Comparison of ENCODE assay signal across 8 mouse cellular contexts in the genomic region with DNA sequence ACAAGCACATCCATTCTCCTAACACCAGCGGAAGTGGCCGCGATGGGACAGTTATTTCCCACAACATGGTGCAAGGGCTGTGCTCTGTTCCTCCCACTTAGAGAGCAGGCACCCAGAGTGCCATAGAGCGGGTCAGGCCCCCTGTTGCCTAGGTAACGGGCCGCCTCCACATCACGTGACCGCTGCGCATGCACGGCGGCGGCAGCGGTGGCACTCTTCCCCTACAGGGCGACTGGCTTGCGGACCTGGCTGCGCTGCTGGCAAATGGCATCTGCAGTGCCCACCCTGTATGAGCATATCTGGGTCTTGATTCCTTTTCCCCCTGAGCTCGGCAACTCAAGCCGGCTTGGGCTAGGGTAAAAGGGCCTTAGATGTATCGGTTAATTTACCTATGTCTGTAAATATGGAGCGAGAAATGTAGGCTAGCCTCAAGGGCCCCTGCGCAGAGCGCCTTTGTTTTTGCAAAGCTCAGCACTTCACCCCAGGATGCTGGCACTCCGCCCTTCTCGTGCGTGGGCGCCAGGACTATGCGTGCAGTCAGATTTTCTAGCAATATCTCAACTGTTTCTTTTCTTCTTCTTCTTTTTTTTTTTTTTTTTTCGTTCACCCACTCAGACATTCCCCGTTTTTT. TPM values are rescaled to one million over a fixed set of nuclear protein-coding genes. Genes with fewer than 3 reads are reported as not detected.
DNase-seq lines count a peak whose midpoint lies in the region; ATAC-seq and TF ChIP-seq lines count a peak whose summit lies in the region.

No protein-coding gene starts in this region.

- peak; percentile 95 for DNase-seq in NIH3T3 (ENCODE audit: low read depth)
- peak; percentile 96 for DNase-seq in cerebellum, adult 9-11 months
- peak; percentile 87 to 95 for DNase-seq in frontal cortex, adult 2 months (ENCODE audit: extremely low spot score in 1 of 2, low spot score in 1 of 2)
- peak; percentile 96 for DNase-seq in hindbrain, embryonic 11.5 days (ENCODE audit: low spot score)
- DNase-seq in layer of hippocampus, postnatal 10 days (ENCODE audit: low spot score in 2 of 2) = peak; percentile 88 to 94
- DNase-seq in lung, postnatal 0 days (ENCODE audit: low spot score) = peak; percentile 96
- peak; percentile 74 for DNase-seq in ovary, postnatal 10 days (ENCODE audit: low spot score)
- DNase-seq in thymus, postnatal 0 days (ENCODE audit: low spot score) = peak; percentile 95

- H3K27me3 ChIP-seq in hindbrain, embryonic 11.5 days (ENCODE audit: control insufficient read depth, insufficient read depth, low read length) = no peaks in the 10 kb centered on the region
- no peaks in the 10 kb centered on the region for H3K27me3 ChIP-seq in lung, postnatal 0 days (replicated peaks; ENCODE audit: insufficient read depth, low read length)

- peak overlapping the region; percentile 31 for H3K4me3 ChIP-seq in hindbrain, embryonic 11.5 days (ENCODE audit: low read depth, low read length)
- peak overlapping the region; percentile 28 for H3K4me3 ChIP-seq in lung, postnatal 0 days (ENCODE audit: low read depth, low read length)

- H3K4me2 ChIP-seq in hindbrain, embryonic 11.5 days (replicated peaks; ENCODE audit: low read depth, low read length) = peak overlapping the region; percentile 54
- H3K4me2 ChIP-seq in lung, postnatal 0 days (replicated peaks; ENCODE audit: low read depth, low read length) = peak overlapping the region; percentile 58

- peak; percentile 97 for ATAC-seq in hindbrain, embryonic 11.5 days (ENCODE audit: low FRiP score)
- peak; percentile 95 for ATAC-seq in lung, postnatal 0 days

- TF ChIP-seq CTCF in lung, postnatal 0 days (IDR thresholded peaks at IDR 0.05) = peak; percentile 53

- H3K9me3 ChIP-seq in hindbrain, embryonic 11.5 days (ENCODE audit: control insufficient read depth, low read length) = no peaks in the 10 kb centered on the region
- no peaks in the 10 kb centered on the region for H3K9me3 ChIP-seq in lung, postnatal 0 days (ENCODE audit: low read length)

- peak overlapping the region; percentile 78 for H3K27ac ChIP-seq in hindbrain, embryonic 11.5 days (ENCODE audit: low read depth, low read length)
- peak overlapping the region; percentile 60 for H3K27ac ChIP-seq in lung, postnatal 0 days (ENCODE audit: low read length)

- H3K36me3 ChIP-seq in hindbrain, embryonic 11.5 days (ENCODE audit: control insufficient read depth, insufficient read depth, low read length) = no peaks in the 10 kb centered on the region
- no peaks in the 10 kb centered on the region for H3K36me3 ChIP-seq in lung, postnatal 0 days (ENCODE audit: insufficient read depth, low read length)

- peak; percentile 43; the same call in 1 of the 2 replicates for TF ChIP-seq EP300 in lung, postnatal 0 days (IDR thresholded peaks at IDR 0.05)

- WGBS in hindbrain, embryonic 11.5 days = 2% methylated on average over 29 of the region's 29 CpGs
- under 1% methylated on average over 29 of the region's 29 CpGs for WGBS in lung, postnatal 0 days

- H3K4me1 ChIP-seq in hindbrain, embryonic 11.5 days (replicated peaks; ENCODE audit: control insufficient read depth, insufficient read depth, low read length) = 0 out of 2 replicates have a peak, but pooled peaks cover 2% of the 10 kb centered on the region
- H3K4me1 ChIP-seq in lung, postnatal 0 days (ENCODE audit: insufficient read depth, low read depth, low read length) = peaks cover 20% of the 10 kb centered on the region; the same call in 1 of the 2 replicates

- peak overlapping the region; percentile 64 for H3K9ac ChIP-seq in hindbrain, embryonic 11.5 days (ENCODE audit: low read depth, low read length)
- H3K9ac ChIP-seq in lung, postnatal 0 days (replicated peaks; ENCODE audit: low read depth) = no peak overlapping the region

RNA-seq across cellular contexts. Expression of a gene that starts 35.0 kb away (rescaled TPM):
- polyA plus RNA-seq in frontal cortex, adult 2 months (2012; rRNA removed) = 8.9 and 9.2 TPM in 2 replicates
- 2.9 and 4.3 TPM in 2 replicates for polyA plus RNA-seq in hindbrain, embryonic 11.5 days (2014; fragmentation: Nextera tagmentation; extraction: Ambion mirVana)
- 10 to 100 TPM; 15.9 to 17.7 TPM for total RNA-seq in layer of hippocampus, postnatal 10 days (2021)
- 8.4 and 11.9 TPM in 2 replicates for polyA plus RNA-seq in lung, postnatal 0 days (2015; fragmentation: Nextera tagmentation; extraction: Ambion mirVana)
- polyA plus RNA-seq in thymus, postnatal 0 days (2015; fragmentation: Nextera tagmentation; extraction: Ambion mirVana) = 12.4 and 17.6 TPM in 2 replicates

Comparison
In these comparisons a context has a peak if more than half of its experiments do, and no peak if none do; other contexts are left out.
1. Peak in every context shown above with its lines: DNase-seq, ATAC-seq, H3K4me3 ChIP-seq and H3K27ac ChIP-seq.